Mouse (Mus musculus): ENCODE data around the gene Rbpj. TPM values are rescaled to one million over a fixed set of nuclear protein-coding genes. Genes with fewer than 3 reads are reported as not detected.

Gene Rbpj
- polyA plus RNA-seq, 2 experiments = 6.5 to 7.0 TPM

DNA sequence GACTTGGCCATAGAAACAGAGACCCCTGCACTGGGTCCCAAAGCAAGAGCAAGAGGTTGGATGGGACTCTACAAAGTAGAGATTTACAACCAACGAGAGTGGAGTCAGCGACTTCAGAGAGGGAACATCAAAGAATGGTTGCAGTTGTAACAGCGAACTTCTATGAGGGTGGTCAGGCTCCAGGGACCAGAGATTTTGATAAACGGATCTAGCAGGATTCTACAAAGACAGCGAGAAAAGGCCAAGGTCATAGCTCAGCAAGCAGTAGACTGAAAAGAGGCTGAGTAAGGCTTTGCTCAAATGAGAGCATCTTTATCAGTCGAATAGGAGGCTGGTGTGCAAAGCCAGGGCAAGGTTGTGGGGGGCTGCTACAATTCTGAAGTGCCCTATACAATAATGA is 13.2 kb downstream of the Rbpj start:
- no peak for DNase-seq (ENCODE audit: low read depth in 3 of 3, low spot score in 3 of 3)

DNA sequence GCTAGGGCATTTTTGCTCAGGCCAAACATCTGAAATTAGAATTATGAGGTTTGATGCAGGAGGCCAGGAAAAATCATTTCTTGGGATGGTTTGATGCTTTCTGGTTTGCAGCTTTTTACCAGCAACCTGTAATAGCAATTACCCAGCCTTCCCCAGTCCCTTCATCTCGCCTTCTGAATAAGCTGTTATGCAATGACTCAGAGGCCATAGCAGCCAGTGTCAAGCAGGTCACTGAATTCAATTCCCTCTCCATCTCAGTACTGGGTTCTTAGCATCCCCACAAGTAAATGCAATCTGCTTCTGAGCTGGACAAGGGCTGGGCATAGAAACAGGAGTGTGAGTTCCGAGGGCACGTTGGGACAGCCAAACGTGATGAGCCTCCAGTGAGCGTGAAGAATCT is 13.9 kb downstream of the Rbpj start:
- no peak overlapping the region for H3K4me2 ChIP-seq (ENCODE audit: low read depth)
- no peaks in the 10 kb centered on the region for H3K9me3 ChIP-seq (ENCODE audit: control insufficient read depth, low read length)
- no peaks in the 10 kb centered on the region for H3K4me1 ChIP-seq (replicated peaks; ENCODE audit: control insufficient read depth in 2 of 2, insufficient read depth in 2 of 2, low read length in 1 of 2)
- H3K4me3 ChIP-seq (ENCODE audit: insufficient read depth in 1 of 2, low read depth in 2 of 2, low read length in 2 of 2) = no peak overlapping the region
- H3K9ac ChIP-seq (replicated peaks) = no peak overlapping the region
- ATAC-seq (ENCODE audit: insufficient read depth) (no peak), DNase-seq (ENCODE audit: low read depth in 3 of 3, low spot score in 3 of 3) (no peak)
- H3K27ac ChIP-seq = no peak overlapping the region
- no peaks in the 10 kb centered on the region for H3K27me3 ChIP-seq (ENCODE audit: control insufficient read depth, insufficient read depth, low read length)
- no peaks in the 10 kb centered on the region for H3K36me3 ChIP-seq (replicated peaks; ENCODE audit: control insufficient read depth, insufficient read depth, low read depth)
- WGBS (ENCODE audit: insufficient replicate concordance) = 67% methylated on average over 5 of the region's 5 CpGs
- TF ChIP-seq CTCF (IDR thresholded peaks at IDR 0.05; ENCODE audit: low read depth) (no peak), EP300 (IDR thresholded peaks at IDR 0.05; ENCODE audit: low read depth) (no peak)

More for the DNA sequence above, 13.2 kb downstream of the Rbpj start:
- TF ChIP-seq EP300 (IDR thresholded peaks at IDR 0.05; ENCODE audit: low read depth) = no peak
- no peak for TF ChIP-seq CTCF (IDR thresholded peaks at IDR 0.05; ENCODE audit: low read depth)
- Histone ChIP-seq H3K4me1 (replicated peaks; ENCODE audit: control insufficient read depth in 2 of 2, insufficient read depth in 2 of 2, low read length in 1 of 2) (no peaks in the 10 kb centered on the region), H3K4me2 (ENCODE audit: low read depth) (no peak overlapping the region), H3K9ac (replicated peaks) (no peak overlapping the region), H3K9me3 (ENCODE audit: control insufficient read depth, low read length) (no peaks in the 10 kb centered on the region), H3K27ac (no peak overlapping the region), H3K27me3 (ENCODE audit: control insufficient read depth, insufficient read depth, low read length) (no peaks in the 10 kb centered on the region), H3K4me3 (ENCODE audit: insufficient read depth in 1 of 2, low read depth in 2 of 2, low read length in 2 of 2) (no peak overlapping the region), H3K36me3 (replicated peaks; ENCODE audit: control insufficient read depth, insufficient read depth, low read depth) (no peaks in the 10 kb centered on the region)
- no peak for ATAC-seq (ENCODE audit: insufficient read depth)
- WGBS (ENCODE audit: insufficient replicate concordance) = 57% methylated on average over 6 of the region's 6 CpGs

DNA sequence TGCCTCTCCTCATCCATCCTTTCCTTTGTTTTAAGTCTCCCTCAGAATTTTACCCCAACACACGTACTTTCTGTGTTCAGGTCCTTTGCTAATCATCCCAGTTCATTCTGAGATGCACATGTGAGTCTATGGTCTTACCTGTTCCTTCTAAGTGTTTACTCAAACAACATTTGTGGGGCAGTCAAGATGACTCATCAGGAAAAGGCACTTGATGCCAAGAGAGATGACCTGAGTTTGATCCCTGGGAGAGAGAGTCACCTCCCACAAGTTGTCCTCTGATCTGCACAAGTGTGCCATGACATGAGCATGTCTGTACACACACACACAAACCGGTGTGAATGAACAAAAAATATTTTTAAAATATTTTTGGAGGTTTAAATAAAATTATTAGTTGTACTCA is 15.1 kb downstream of the Rbpj start:
- DNase-seq (ENCODE audit: low read depth in 3 of 3, low spot score in 3 of 3) (no peak), ATAC-seq (ENCODE audit: insufficient read depth) (no peak)
- no peaks in the 10 kb centered on the region for H3K4me1 ChIP-seq (replicated peaks; ENCODE audit: control insufficient read depth in 2 of 2, insufficient read depth in 2 of 2, low read length in 1 of 2)
- no peak overlapping the region for H3K4me2 ChIP-seq (ENCODE audit: low read depth)
- no peak overlapping the region for H3K9ac ChIP-seq (replicated peaks)
- no peaks in the 10 kb centered on the region for H3K9me3 ChIP-seq (ENCODE audit: control insufficient read depth, low read length)
- no peak for TF ChIP-seq CTCF (IDR thresholded peaks at IDR 0.05; ENCODE audit: low read depth)
- TF ChIP-seq EP300 (IDR thresholded peaks at IDR 0.05; ENCODE audit: low read depth) = no peak
- no peak overlapping the region for H3K4me3 ChIP-seq (ENCODE audit: insufficient read depth in 1 of 2, low read depth in 2 of 2, low read length in 2 of 2)
- WGBS (ENCODE audit: insufficient replicate concordance) = 56% methylated on average over 2 of the region's 2 CpGs
- no peaks in the 10 kb centered on the region for H3K36me3 ChIP-seq (replicated peaks; ENCODE audit: control insufficient read depth, insufficient read depth, low read depth)
- no peaks in the 10 kb centered on the region for H3K27me3 ChIP-seq (ENCODE audit: control insufficient read depth, insufficient read depth, low read length)
- H3K27ac ChIP-seq = no peak overlapping the region

DNA sequence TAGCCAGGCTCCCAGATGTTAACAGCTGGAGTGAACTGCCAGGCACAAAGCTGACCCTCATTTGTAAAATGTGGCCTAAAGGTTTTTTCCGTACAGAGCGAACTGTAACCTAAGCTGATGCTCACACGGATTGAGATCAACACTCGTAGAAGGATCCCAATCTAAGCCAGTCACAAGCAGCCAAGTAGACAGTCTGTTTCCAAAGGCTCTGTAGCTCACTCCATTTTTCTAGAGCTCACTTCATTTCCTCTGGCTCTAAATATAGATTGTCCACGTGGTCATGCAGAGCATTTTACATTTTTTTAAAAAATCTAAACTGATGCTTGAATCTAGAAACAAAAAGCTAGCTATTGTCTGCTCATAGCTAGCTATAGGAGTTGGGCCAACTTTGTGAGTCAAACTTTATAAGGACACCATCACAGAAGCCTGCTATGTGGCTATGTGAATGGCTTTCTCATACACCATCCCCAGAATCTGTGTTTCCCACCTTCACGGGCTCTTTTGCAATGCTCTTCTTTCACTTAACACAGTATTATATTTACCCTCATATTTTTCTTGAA is 19.2 kb downstream of the Rbpj start:
- Histone ChIP-seq H3K27ac (no peak overlapping the region), H3K27me3 (ENCODE audit: control insufficient read depth, insufficient read depth, low read length) (no peaks in the 10 kb centered on the region), H3K4me2 (ENCODE audit: low read depth) (no peak overlapping the region), H3K4me3 (ENCODE audit: insufficient read depth in 1 of 2, low read depth in 2 of 2, low read length in 2 of 2) (no peak overlapping the region), H3K36me3 (replicated peaks; ENCODE audit: control insufficient read depth, insufficient read depth, low read depth) (no peaks in the 10 kb centered on the region), H3K9ac (replicated peaks) (no peak overlapping the region), H3K9me3 (ENCODE audit: control insufficient read depth, low read length) (no peaks in the 10 kb centered on the region), H3K4me1 (replicated peaks; ENCODE audit: control insufficient read depth in 2 of 2, insufficient read depth in 2 of 2, low read length in 1 of 2) (no peaks in the 10 kb centered on the region)
- TF ChIP-seq CTCF (IDR thresholded peaks at IDR 0.05; ENCODE audit: low read depth) = no peak
- TF ChIP-seq EP300 (IDR thresholded peaks at IDR 0.05; ENCODE audit: low read depth) = no peak
- 62% methylated on average over 6 of the region's 6 CpGs for WGBS (ENCODE audit: insufficient replicate concordance)
- DNase-seq (ENCODE audit: low read depth in 3 of 3, low spot score in 3 of 3) (no peak), ATAC-seq (ENCODE audit: insufficient read depth) (no peak)

DNA sequence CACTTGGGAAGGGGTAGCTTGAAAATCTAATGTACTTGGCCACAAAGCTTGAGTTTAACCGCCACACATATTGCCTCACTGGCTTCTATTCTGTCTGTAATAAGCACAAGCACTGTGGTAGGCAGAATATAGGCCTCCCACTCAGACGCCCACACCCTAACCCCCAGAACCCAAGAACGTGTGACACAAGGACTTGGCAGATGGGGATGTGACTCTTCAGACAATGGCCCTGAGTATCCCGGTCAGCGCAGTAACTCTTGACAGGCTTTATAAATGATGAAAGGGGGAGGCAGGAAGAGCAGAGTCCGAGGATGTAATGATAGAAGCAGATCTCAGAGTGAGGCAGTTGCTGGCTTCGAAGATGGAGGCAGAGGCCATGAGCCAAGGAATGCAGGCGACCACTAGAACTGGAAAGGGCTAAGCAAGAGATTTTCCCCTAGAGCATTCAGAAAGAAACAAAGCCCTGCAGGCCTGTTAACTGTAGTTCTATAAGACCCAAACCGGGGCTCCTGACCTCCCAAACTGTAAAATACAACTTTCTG is 20.1 kb downstream of the Rbpj start:
- H3K36me3 ChIP-seq (replicated peaks; ENCODE audit: control insufficient read depth, insufficient read depth, low read depth) = no peaks in the 10 kb centered on the region
- WGBS (ENCODE audit: insufficient replicate concordance) = 66% methylated on average over 9 of the region's 9 CpGs
- no peak for TF ChIP-seq CTCF (IDR thresholded peaks at IDR 0.05; ENCODE audit: low read depth)
- TF ChIP-seq EP300 (IDR thresholded peaks at IDR 0.05; ENCODE audit: low read depth) = no peak
- no peaks in the 10 kb centered on the region for H3K27me3 ChIP-seq (ENCODE audit: control insufficient read depth, insufficient read depth, low read length)
- no peak for DNase-seq (ENCODE audit: low read depth in 3 of 3, low spot score in 3 of 3)
- no peak for ATAC-seq (ENCODE audit: insufficient read depth)
- no peaks in the 10 kb centered on the region for H3K4me1 ChIP-seq (replicated peaks; ENCODE audit: control insufficient read depth in 2 of 2, insufficient read depth in 2 of 2, low read length in 1 of 2)
- H3K27ac ChIP-seq = no peak overlapping the region
- H3K9me3 ChIP-seq (ENCODE audit: control insufficient read depth, low read length) = no peaks in the 10 kb centered on the region
- no peak overlapping the region for H3K4me3 ChIP-seq (ENCODE audit: insufficient read depth in 1 of 2, low read depth in 2 of 2, low read length in 2 of 2)
- H3K9ac ChIP-seq (replicated peaks) = no peak overlapping the region
- no peak overlapping the region for H3K4me2 ChIP-seq (ENCODE audit: low read depth)
